Mouse (Mus musculus) Muller cell, postnatal 12 days (primary cell): ENCODE measurements around the gene Cplane1.
"Not testable (repeated sequence)": the region's sequence is repeated elsewhere in the genome, so short reads cannot be mapped to it uniquely, and the experiment has no call there.

ENCODE experiments used
- DNase-seq: peaks from one replicate; pipeline ENCODE4 v3.0.0-alpha.2; 2015; ENCODE audit errors: inconsistent ontology term

The Cplane1 gene

GRCm38 (mm10) chr15:8168591-8169265, at the start of gene Cplane1:
Cplane1 (plus strand) TSS chr15:8169106.
- DNase-seq, result peak; percentile 96

- DNase-seq, result no peak
These were observed 39.6 kb upstream of the Cplane1 start for GRCm38 (mm10) chr15:8129281-8129680.

DNA sequence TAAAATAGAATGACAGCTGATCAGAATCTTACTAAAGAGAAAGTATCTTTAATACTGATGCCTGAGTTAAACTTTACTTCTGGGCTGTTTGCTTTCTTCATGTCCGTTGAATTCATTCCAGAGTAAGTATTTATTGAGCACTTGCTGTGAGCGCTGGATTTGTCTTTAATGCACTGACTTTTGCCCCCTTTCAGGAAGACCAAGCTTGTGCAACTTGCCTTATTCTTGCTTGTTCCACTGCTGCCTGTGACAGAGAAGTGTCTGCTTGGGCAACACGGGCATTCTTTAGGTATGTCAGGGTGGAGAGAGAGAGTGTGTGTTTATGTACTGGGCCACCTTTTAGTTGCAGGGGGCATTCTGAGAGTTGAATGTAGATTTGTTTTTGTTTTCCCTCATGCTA, 37.6 kb upstream of the Cplane1 start:
- DNase-seq, result no peak

- DNase-seq, result no peak
These were observed 37.1 kb upstream of the Cplane1 start for GRCm38 (mm10) chr15:8131761-8132160.

DNA sequence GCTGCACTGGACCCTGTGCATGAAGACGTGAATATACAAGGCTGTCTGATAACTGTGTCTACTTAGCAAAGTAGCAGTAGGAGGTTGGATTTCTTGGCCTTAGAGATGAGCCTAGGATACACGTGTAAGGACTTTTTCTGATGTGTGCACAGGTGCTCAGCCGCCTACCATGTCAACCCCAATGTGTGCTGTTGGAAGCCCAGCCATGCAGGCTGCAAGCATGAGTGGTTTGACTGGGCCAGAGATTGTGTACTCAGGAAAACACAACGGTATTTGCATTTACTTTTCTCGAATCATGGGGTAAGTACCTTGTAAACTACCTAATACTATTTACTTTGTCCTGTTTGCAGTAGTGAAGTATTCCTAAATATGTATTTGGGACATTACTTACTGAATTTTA, 33.3 kb upstream of the Cplane1 start:
- DNase-seq, result no peak

- DNase-seq, result no peak
These were observed 7.1 kb upstream of the Cplane1 start for GRCm38 (mm10) chr15:8161841-8162240.

- DNase-seq, result no peak
These were observed 400 bp downstream of the Cplane1 start for GRCm38 (mm10) chr15:8169266-8169746.

DNA sequence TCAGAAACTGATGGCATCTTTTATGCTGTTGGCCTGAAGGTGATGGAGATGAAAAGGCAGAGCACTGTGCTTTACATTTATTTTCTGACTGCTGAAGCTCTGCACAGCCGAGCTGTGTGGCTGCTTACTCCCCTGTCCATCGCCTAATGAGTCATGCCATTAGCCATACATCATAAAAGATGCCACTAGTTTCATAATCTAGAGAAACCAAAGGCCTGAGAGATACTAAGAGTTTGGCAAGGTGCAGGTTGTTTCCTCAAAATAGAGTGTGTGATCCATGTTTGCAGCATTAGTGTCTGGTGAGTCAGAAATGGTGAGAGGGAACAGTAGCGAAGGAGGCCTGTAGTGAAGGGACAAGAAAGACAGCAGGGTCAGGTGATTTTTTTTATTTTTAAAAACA, 20.7 kb downstream of the Cplane1 start:
- no peak for DNase-seq

DNA sequence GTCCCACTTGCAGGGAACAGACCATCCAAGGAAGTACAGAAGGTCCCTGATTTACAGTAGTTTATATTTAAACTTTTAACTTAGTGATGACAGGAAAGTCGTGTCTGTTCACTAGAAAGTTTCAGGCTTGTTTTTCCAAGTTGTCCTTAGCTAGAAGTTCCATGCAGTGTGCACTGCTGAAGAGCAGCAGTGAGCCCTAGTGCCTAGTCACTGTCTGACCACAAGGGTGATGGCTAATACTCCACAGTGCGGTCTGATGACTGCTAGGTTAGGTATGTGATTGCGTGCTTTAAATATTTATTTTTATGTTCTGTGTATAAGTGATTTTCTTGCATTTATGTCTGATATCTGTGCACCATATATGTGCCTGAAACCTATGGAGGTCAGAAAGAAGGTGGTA, 21.5 kb downstream of the Cplane1 start:
- DNase-seq, result no peak

DNA sequence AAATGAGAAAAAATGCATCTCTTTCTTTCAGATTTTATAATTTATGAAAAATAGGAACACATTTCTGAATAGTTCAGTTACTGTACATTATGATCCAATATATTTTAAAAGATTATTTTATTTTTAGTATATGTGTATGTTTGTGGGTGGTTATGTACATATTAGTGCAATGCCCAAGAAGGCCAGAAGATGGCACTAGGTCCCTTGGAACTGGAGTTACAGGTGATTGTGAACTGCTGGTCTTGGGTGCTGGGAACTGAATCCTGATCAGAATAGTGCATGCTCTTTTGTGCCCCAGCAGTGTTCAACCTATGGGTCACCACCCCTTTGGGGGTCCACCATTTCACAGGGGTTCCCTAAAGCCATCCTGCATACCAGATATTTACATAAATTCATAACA, 31.4 kb downstream of the Cplane1 start:
- no peak for DNase-seq

GRCm38 (mm10) chr15:8208362-8208761, 39.5 kb downstream of the Cplane1 start:
- no peak for DNase-seq

- DNase-seq, result no peak
These were observed 45.9 kb downstream of the Cplane1 start for GRCm38 (mm10) chr15:8214811-8215210.

- peak; percentile 2 for DNase-seq
These were observed 65.3 kb downstream of the Cplane1 start for GRCm38 (mm10) chr15:8234167-8234566.

DNA sequence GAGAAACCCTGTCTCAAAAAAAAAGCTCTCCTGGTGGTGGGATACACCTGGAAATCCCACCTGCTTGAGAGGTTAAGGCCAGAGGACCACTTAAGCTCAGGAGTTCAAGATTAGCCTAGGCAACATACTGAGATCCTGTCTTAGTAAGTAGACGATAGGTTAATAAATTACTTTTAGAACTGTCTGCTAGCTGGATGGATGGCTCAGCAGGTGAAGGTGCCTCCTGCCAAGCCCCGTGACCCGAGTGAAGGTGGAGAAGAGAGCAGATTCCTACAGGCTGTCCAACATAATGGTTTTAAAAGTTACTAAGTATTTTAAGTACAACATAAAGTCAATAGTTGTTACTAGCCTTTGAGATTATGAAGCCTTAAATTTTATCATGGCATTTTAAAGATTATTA, 97.0 kb downstream of the Cplane1 start:
- DNase-seq, result no peak

- no peak for DNase-seq
These were observed 98.3 kb downstream of the Cplane1 start for GRCm38 (mm10) chr15:8267211-8267610.

- no peak for DNase-seq
These were observed 99.3 kb downstream of the Cplane1 start for GRCm38 (mm10) chr15:8268231-8268630.

DNA sequence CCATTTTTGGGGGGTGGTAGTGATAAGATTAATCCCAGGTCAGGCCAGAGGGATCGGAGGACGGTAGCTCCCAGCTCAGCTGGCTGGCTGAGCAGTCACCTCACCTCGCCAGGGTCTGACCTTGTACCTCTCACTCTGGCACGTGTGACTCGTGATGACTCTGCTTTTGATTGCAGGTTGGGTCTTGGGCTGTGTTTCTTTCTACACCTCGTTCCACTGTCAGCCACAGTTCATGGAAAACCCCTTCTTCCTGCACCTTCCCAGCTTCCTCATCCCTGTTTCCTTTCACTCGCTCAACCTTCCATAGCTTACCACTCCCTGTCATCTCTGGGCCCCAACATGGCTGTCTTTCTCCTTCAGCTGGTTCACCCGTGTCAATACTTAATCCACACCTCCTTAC, 103.0 kb downstream of the Cplane1 start:
- no peak for DNase-seq

DNA sequence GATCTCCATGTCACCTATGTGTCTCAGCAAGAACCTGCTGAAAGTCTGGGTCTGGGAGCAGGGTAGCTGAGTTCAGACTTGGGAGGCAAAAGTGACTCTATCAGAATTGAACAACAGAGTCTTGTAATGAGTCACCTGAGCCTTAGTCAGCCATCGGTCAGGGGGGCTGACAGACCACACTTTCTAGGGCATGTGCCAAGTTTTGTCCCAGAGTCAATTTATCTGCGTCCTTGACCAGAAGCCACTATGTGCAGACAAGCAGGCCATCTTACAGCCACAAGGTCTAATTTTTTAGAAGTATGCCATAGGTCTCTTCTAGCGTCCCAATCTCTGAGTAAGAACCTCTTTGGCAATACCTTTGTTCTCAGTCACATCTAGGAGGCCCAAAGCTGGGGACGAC, 109.0 kb downstream of the Cplane1 start:
- DNase-seq, result not testable (repeated sequence)

GRCm38 (mm10) chr15:8279320-8279779, 110.4 kb downstream of the Cplane1 start:
- DNase-seq, result peak; percentile 22

GRCm38 (mm10) chr15:8279929-8280610, 111.2 kb downstream of the Cplane1 start:
- DNase-seq, result peak; percentile 44

DNA sequence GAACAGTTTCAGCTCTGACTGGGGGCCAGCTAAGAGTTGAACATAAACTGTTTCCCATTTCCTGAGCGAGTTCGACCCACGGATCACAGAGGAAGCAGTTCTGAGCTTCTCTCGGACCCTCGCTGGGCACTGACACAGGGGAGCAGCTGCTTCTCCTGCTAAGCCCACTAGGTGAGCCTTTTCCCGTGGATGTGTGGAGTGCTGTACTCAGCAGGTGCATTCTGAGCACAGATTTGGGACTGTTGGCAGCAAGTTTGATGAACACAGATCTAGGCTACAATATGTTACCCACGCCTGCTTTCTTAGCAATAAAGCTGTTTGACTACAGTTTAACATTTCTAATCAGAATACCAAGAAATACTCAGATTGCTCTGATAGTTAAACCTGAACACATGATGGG, 112.8 kb downstream of the Cplane1 start:
- DNase-seq, result no peak

GRCm38 (mm10) chr15:8282155-8282554, 113.2 kb downstream of the Cplane1 start:
- no peak for DNase-seq

- DNase-seq, result peak; percentile 24
These were observed 122.3 kb downstream of the Cplane1 start for GRCm38 (mm10) chr15:8291251-8291650.
